Mouse (Mus musculus) forebrain, embryonic 14.5 days (tissue): ENCODE results near the gene Itgad. TPM values are rescaled to one million over a fixed set of nuclear protein-coding genes. Genes with fewer than 3 reads are reported as not detected.

ENCODE experiments used
- ATAC-seq: fragments of 200-750 bp; cut with Nextera tagmentation; 2 replicates; pipeline ENCODE4 v1.8.0; 2017; ENCODE audit warnings: mild to moderate bottlenecking, moderate library complexity
- DNase-seq: peaks from one replicate; pipeline ENCODE4 v3.0.0-alpha.2; 2015; ENCODE audit warnings: low spot score
- H3K27ac ChIP-seq: fragments of 300-500 bp; sonication (generic); 2 replicates; pipeline ENCODE4 v1.5.1; 2014; ENCODE audit warnings: low read depth, mild to moderate bottlenecking, control low read depth, low read length, moderate library complexity
- H3K27me3 ChIP-seq: fragments of 300-500 bp; sonication (generic); replicated peaks from 2 replicates; pipeline ENCODE4 v1.6.1; 2014; ENCODE audit warnings: low read length, control low read depth, mixed read lengths; ENCODE audit not compliant: control insufficient read depth, insufficient read depth
- H3K36me3 ChIP-seq: fragments of 300-500 bp; sonication (generic); 2 replicates; pipeline ENCODE4 v1.6.1; 2014; ENCODE audit warnings: low read length, control low read depth; ENCODE audit not compliant: control insufficient read depth, insufficient read depth
- H3K4me1 ChIP-seq: fragments of 300-500 bp; sonication (generic); 2 replicates; pipeline ENCODE4 v1.6.1; 2014; ENCODE audit warnings: antibody characterized with exemption, low read length, control low read depth; ENCODE audit not compliant: control insufficient read depth, insufficient read depth
- H3K4me2 ChIP-seq: fragments of 300-500 bp; sonication (generic); 2 replicates; pipeline ENCODE4 v1.6.1; 2014; ENCODE audit warnings: mild to moderate bottlenecking, control low read depth, low read length
- H3K4me3 ChIP-seq: fragments of 300-500 bp; sonication (generic); 2 replicates; pipeline ENCODE4 v1.5.1; 2014; ENCODE audit warnings: low read depth, low read length, control low read depth
- H3K9ac ChIP-seq: fragments of 300-500 bp; sonication (generic); 2 replicates; pipeline ENCODE4 v1.6.1; 2014; ENCODE audit warnings: mild to moderate bottlenecking, low read length, control low read depth, moderate library complexity
- H3K9me3 ChIP-seq: fragments of 300-500 bp; sonication (generic); replicated peaks from 2 replicates; pipeline ENCODE4 v1.6.1; 2016; ENCODE audit warnings: low read length, control low read depth, mixed read lengths; ENCODE audit not compliant: control insufficient read depth
- WGBS: fragments of 180-500 bp; shearing (Covaris S2); extraction: QIAGEN DNeasy Blood & Tissue Kit; methylation state at CpG from one replicate; pipeline ENCODE4 v1.1.7; 2014; 5-methylcytosine and 5-hydroxymethylcytosine counted together
- polyA plus RNA-seq: library from polyadenylated mRNA; unstranded; fragments of >200 nt; fragmentation: Nextera tagmentation; extraction: Ambion mirVana; gene quantifications from 2 replicates; pipeline ENCODE4 v1.2.1, GENCODE M21; 2014

The Itgad gene
- polyA plus RNA-seq, 1 experiment from 2014 or later, result not detected

GRCm38 (mm10) chr7:128251946-128252345 is 97.8 kb downstream of the Itgad start:
- ATAC-seq (no peak), DNase-seq (no peak)
- WGBS, result 56% methylated on average over 12 of the region's 12 CpGs

GRCm38 (mm10) chr7:128252609-128253008 is 98.4 kb downstream of the Itgad start:
- ATAC-seq (peak; percentile 85), DNase-seq (peak; percentile 72)
- no peak overlapping the region for H3K27ac ChIP-seq
- peak overlapping the region; percentile 27 for H3K4me3 ChIP-seq
- 5% methylated on average over 24 of the region's 24 CpGs for WGBS
- H3K27me3 ChIP-seq, result no peaks in the 10 kb centered on the region
- no peaks in the 10 kb centered on the region for H3K9me3 ChIP-seq
- H3K36me3 ChIP-seq, result no peaks in the 10 kb centered on the region
- H3K4me1 ChIP-seq, result no peaks in the 10 kb centered on the region
- peak overlapping the region; percentile 50 for H3K9ac ChIP-seq
- H3K4me2 ChIP-seq, result peak overlapping the region; percentile 58

More at GRCm38 (mm10) chr7:128251946-128252345, 97.8 kb downstream of the Itgad start:
- Histone ChIP-seq H3K4me2 (peak overlapping the region; percentile 58), H3K36me3 (no peaks in the 10 kb centered on the region), H3K4me1 (no peaks in the 10 kb centered on the region), H3K9ac (0 out of 2 replicates have a peak overlapping the region, but pooled peaks have one; percentile 50), H3K27me3 (no peaks in the 10 kb centered on the region), H3K27ac (no peak overlapping the region), H3K9me3 (no peaks in the 10 kb centered on the region), H3K4me3 (no peak overlapping the region; the same call in 1 of the 2 replicates)

GRCm38 (mm10) chr7:128254978-128255377 is 100.8 kb downstream of the Itgad start:
- H3K27me3 ChIP-seq, result no peaks in the 10 kb centered on the region
- H3K4me2 ChIP-seq, result no peak overlapping the region
- DNase-seq (no peak), ATAC-seq (no peak)
- H3K27ac ChIP-seq, result no peak overlapping the region
- H3K9me3 ChIP-seq, result no peaks in the 10 kb centered on the region
- H3K9ac ChIP-seq, result no peak overlapping the region
- no peak overlapping the region for H3K4me3 ChIP-seq
- no peaks in the 10 kb centered on the region for H3K36me3 ChIP-seq
- H3K4me1 ChIP-seq, result no peaks in the 10 kb centered on the region
- 73% methylated on average over 2 of the region's 2 CpGs for WGBS

- Histone ChIP-seq H3K9ac (no peak overlapping the region), H3K4me2 (no peak overlapping the region), H3K27me3 (no peaks in the 10 kb centered on the region), H3K4me3 (no peak overlapping the region), H3K9me3 (no peaks in the 10 kb centered on the region), H3K27ac (no peak overlapping the region), H3K4me1 (no peaks in the 10 kb centered on the region), H3K36me3 (no peaks in the 10 kb centered on the region)
- no peak for ATAC-seq
- no peak for DNase-seq
- WGBS, result 92% methylated on average over 5 of the region's 5 CpGs
Observed at GRCm38 (mm10) chr7:128255757-128256156, 101.6 kb downstream of the Itgad start.

- Histone ChIP-seq H3K4me3 (no peak overlapping the region), H3K9ac (no peak overlapping the region), H3K9me3 (no peaks in the 10 kb centered on the region), H3K27ac (no peak overlapping the region), H3K4me1 (no peaks in the 10 kb centered on the region), H3K36me3 (no peaks in the 10 kb centered on the region), H3K4me2 (no peak overlapping the region), H3K27me3 (no peaks in the 10 kb centered on the region)
- no peak for DNase-seq
- ATAC-seq, result no peak
- 64% methylated on average over 5 of the region's 5 CpGs for WGBS
Observed at GRCm38 (mm10) chr7:128256783-128257334, 102.7 kb downstream of the Itgad start.

- H3K9ac ChIP-seq, result no peak within 1 kb of the TSS
- no peaks in the 10 kb centered on the region for H3K27me3 ChIP-seq
- ATAC-seq (no peak), DNase-seq (no peak)
- H3K9me3 ChIP-seq, result no peaks in the 10 kb centered on the region
- H3K4me3 ChIP-seq, result no peak within 1 kb of the TSS
- H3K27ac ChIP-seq, result no peak within 1 kb of the TSS
- no peak within 1 kb of the TSS for H3K4me2 ChIP-seq
- 86% methylated on average over 6 of the region's 6 CpGs for WGBS
- no peaks in the 10 kb centered on the region for H3K36me3 ChIP-seq
- no peaks in the 10 kb centered on the region for H3K4me1 ChIP-seq
Observed at GRCm38 (mm10) chr7:128265411-128265810, 111.2 kb downstream of the Itgad start, which contains the start of gene Slc5a2. Slc5a2 (plus strand) TSS chr7:128265657.

GRCm38 (mm10) chr7:128266056-128266455 is 111.9 kb downstream of the Itgad start:
- Histone ChIP-seq H3K4me1 (no peaks in the 10 kb centered on the region), H3K4me3 (no peak overlapping the region), H3K27ac (no peak overlapping the region), H3K27me3 (no peaks in the 10 kb centered on the region), H3K4me2 (no peak overlapping the region), H3K36me3 (0 out of 2 replicates have a peak, but pooled peaks cover 2% of the 10 kb centered on the region), H3K9me3 (no peaks in the 10 kb centered on the region), H3K9ac (no peak overlapping the region)
- ATAC-seq (no peak), DNase-seq (no peak)
- WGBS, result 76% methylated on average over 5 of the region's 5 CpGs

GRCm38 (mm10) chr7:128267391-128267790 is 113.2 kb downstream of the Itgad start:
- H3K9ac ChIP-seq, result no peak overlapping the region
- H3K9me3 ChIP-seq, result no peaks in the 10 kb centered on the region
- ATAC-seq (no peak), DNase-seq (no peak)
- peaks cover 15% of the 10 kb centered on the region for H3K36me3 ChIP-seq
- H3K4me3 ChIP-seq, result no peak overlapping the region
- no peak overlapping the region for H3K27ac ChIP-seq
- H3K27me3 ChIP-seq, result no peaks in the 10 kb centered on the region
- 69% methylated on average over 13 of the region's 13 CpGs for WGBS
- no peaks in the 10 kb centered on the region for H3K4me1 ChIP-seq
- H3K4me2 ChIP-seq, result no peak overlapping the region

GRCm38 (mm10) chr7:128267813-128268212 is 113.6 kb downstream of the Itgad start:
- no peak overlapping the region for H3K9ac ChIP-seq
- ATAC-seq (no peak), DNase-seq (no peak)
- H3K4me3 ChIP-seq, result no peak overlapping the region
- H3K9me3 ChIP-seq, result no peaks in the 10 kb centered on the region
- H3K4me1 ChIP-seq, result no peaks in the 10 kb centered on the region
- 87% methylated on average over 7 of the region's 7 CpGs for WGBS
- peaks cover 15% of the 10 kb centered on the region for H3K36me3 ChIP-seq
- no peak overlapping the region for H3K27ac ChIP-seq
- H3K27me3 ChIP-seq, result no peaks in the 10 kb centered on the region
- no peak overlapping the region for H3K4me2 ChIP-seq
